Mouse (Mus musculus): ENCODE measurements around the gene Evx2.

Evx2 gene

GRCm38 (mm10) chr2:74617706-74618105 lies 41.7 kb downstream of the Evx2 start:
- DNase-seq (ENCODE audit: low spot score): no peak

- no peak for DNase-seq (ENCODE audit: low spot score)
These were observed 48.0 kb downstream of the Evx2 start for GRCm38 (mm10) chr2:74611406-74611805.

GRCm38 (mm10) chr2:74609350-74609749 lies 50.0 kb downstream of the Evx2 start:
- DNase-seq (ENCODE audit: low spot score): no peak

GRCm38 (mm10) chr2:74606087-74606760 lies 53.1 kb downstream of the Evx2 start:
- peak; percentile 3 for DNase-seq (ENCODE audit: low spot score)

GRCm38 (mm10) chr2:74604011-74604410 lies 55.3 kb downstream of the Evx2 start:
- DNase-seq (ENCODE audit: low spot score): no peak
